Mouse (Mus musculus): ENCODE measurements around the gene Slc17a7. TPM values are rescaled to one million over a fixed set of nuclear protein-coding genes. Genes with fewer than 3 reads are reported as not detected.

Slc17a7 gene
- total RNA-seq, 2 experiments from 2014 or later: 0.17 TPM; not detected in 1

GRCm38 (mm10) chr7:45193871-45194785 lies 30.4 kb downstream of the Slc17a7 start:
- no peak for ATAC-seq (replicated peaks; ENCODE audit: poor library complexity, severe bottlenecking)

GRCm38 (mm10) chr7:45195341-45196175 lies 31.8 kb downstream of the Slc17a7 start:
- no peak for ATAC-seq (replicated peaks; ENCODE audit: poor library complexity, severe bottlenecking)

GRCm38 (mm10) chr7:45196176-45196535 lies 32.4 kb downstream of the Slc17a7 start:
- ATAC-seq (replicated peaks; ENCODE audit: poor library complexity, severe bottlenecking): no peak

- ATAC-seq (replicated peaks; ENCODE audit: poor library complexity, severe bottlenecking): no peak
These were observed 33.2 kb downstream of the Slc17a7 start for GRCm38 (mm10) chr7:45196994-45197393.

- peak; percentile 67 for ATAC-seq (replicated peaks; ENCODE audit: poor library complexity, severe bottlenecking)
These were observed 34.7 kb downstream of the Slc17a7 start for GRCm38 (mm10) chr7:45198435-45198834.

- no peak for ATAC-seq (replicated peaks; ENCODE audit: poor library complexity, severe bottlenecking)
These were observed 35.2 kb downstream of the Slc17a7 start for GRCm38 (mm10) chr7:45198961-45199360.

GRCm38 (mm10) chr7:45202654-45203053 lies 38.9 kb downstream of the Slc17a7 start:
- no peak for ATAC-seq (replicated peaks; ENCODE audit: poor library complexity, severe bottlenecking)

- ATAC-seq (replicated peaks; ENCODE audit: poor library complexity, severe bottlenecking): peak; percentile 94
These were observed 40.8 kb downstream of the Slc17a7 start, which contains the start of gene Ccdc155 for GRCm38 (mm10) chr7:45204380-45205143. TSS of gene Ccdc155 (minus strand) at chr7:45204892.

- ATAC-seq (replicated peaks; ENCODE audit: poor library complexity, severe bottlenecking): no peak
These were observed 44.5 kb downstream of the Slc17a7 start for GRCm38 (mm10) chr7:45208260-45208659.

GRCm38 (mm10) chr7:45211070-45211469 lies 47.3 kb downstream of the Slc17a7 start:
- no peak for ATAC-seq (replicated peaks; ENCODE audit: poor library complexity, severe bottlenecking)

- peak; percentile 78 for ATAC-seq (replicated peaks; ENCODE audit: poor library complexity, severe bottlenecking)
These were observed 48.1 kb downstream of the Slc17a7 start, which contains the start of gene Dkkl1 for GRCm38 (mm10) chr7:45211851-45212251. TSS of gene Dkkl1 (minus strand) at chr7:45212147.

- ATAC-seq (replicated peaks; ENCODE audit: poor library complexity, severe bottlenecking): no peak; the same call in 1 of the 2 replicates
These were observed 48.6 kb downstream of the Slc17a7 start for GRCm38 (mm10) chr7:45212356-45212755.

GRCm38 (mm10) chr7:45213708-45214107 lies 50.0 kb downstream of the Slc17a7 start:
- ATAC-seq (replicated peaks; ENCODE audit: poor library complexity, severe bottlenecking): no peak

GRCm38 (mm10) chr7:45215673-45216441 lies 52.1 kb downstream of the Slc17a7 start, which contains the start of gene Tead2:
TSS of gene Tead2 (plus strand) at chr7:45215753.
- no peak for ATAC-seq (replicated peaks; ENCODE audit: poor library complexity, severe bottlenecking)

GRCm38 (mm10) chr7:45216442-45217183 lies 52.9 kb downstream of the Slc17a7 start:
- 0 out of 2 replicates have a peak, but pooled peaks have one; percentile 12 for ATAC-seq (replicated peaks; ENCODE audit: poor library complexity, severe bottlenecking)

- ATAC-seq (replicated peaks; ENCODE audit: poor library complexity, severe bottlenecking): no peak
These were observed 57.9 kb downstream of the Slc17a7 start for GRCm38 (mm10) chr7:45221680-45222079.

GRCm38 (mm10) chr7:45224826-45225225 lies 61.1 kb downstream of the Slc17a7 start:
- no peak for ATAC-seq (replicated peaks; ENCODE audit: poor library complexity, severe bottlenecking)

Measured in granulocyte monocyte progenitor cell, adult 5-6 weeks (primary cell).